Mouse (Mus musculus) lung, postnatal 25 days (tissue): ENCODE results near the gene Pgc.
A peak's percentile ranks its signal among the peaks of the same experiment; 100 is the strongest.

ENCODE experiments used
- DNase-seq: peaks from one replicate; pipeline ENCODE4 v3.0.0; 2022; ENCODE audit warnings: low spot score

The Pgc gene

DNA sequence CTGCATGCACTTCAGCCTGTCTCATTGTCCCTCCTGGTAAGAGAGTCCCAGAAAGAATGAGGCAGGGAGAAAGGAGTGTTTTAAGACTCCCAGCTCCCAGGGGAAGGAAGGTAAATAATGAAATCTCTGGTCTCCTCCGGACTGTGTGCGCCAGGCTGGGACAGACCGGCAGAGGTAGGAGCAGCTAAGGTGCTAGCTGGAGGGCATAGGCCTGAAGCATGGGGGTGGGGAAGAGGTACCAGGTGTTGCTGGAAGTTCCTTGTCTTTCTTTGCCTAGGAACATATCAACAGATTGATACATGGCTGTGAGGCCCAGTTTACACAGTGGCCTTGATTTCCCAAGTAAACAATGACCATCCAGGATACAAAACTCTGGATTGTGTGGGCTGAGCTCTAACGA lies 17.7 kb upstream of the Pgc start:
- DNase-seq: no peak

GRCm38 (mm10) chr17:47710036-47710435 lies 16.6 kb upstream of the Pgc start:
- DNase-seq: no peak

- no peak for DNase-seq
Measured at GRCm38 (mm10) chr17:47711883-47712282, 14.8 kb upstream of the Pgc start.

DNA sequence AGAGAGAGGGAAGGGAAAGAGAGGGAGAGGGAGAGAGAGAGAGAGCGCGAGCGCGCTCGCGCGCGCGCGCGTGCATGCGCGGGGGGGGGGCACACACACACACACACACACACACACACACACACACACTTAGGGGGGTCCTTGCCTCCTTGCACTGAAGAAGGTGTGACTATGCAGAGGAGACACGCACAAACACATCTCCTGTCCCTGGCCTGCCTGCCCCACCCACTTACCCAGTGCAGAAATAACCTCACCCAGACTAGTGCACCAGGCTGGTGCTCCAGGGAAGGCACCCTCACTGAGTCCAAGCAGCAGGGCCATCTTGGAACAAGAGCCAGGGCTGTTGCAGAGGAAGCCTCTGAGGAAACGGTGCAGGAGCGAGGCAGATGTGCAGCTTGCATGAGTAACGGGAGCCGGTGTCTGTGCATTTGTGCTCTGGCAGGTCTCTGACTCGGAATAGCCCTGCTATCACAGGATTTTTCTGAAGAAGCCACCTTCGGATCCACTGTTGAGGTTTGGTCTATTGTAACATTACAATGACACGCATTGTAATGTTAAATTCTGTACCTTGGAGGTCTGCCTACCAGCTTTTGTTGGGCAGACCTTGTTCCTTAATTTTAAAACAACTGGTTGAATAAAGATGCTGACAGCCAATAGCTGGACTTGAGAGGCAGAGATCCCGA lies 13.6 kb upstream of the Pgc start:
- no peak for DNase-seq

- DNase-seq: no peak
Measured at GRCm38 (mm10) chr17:47715037-47715436, 11.6 kb upstream of the Pgc start.

GRCm38 (mm10) chr17:47721183-47721582 lies 5.5 kb upstream of the Pgc start:
- DNase-seq: no peak

DNA sequence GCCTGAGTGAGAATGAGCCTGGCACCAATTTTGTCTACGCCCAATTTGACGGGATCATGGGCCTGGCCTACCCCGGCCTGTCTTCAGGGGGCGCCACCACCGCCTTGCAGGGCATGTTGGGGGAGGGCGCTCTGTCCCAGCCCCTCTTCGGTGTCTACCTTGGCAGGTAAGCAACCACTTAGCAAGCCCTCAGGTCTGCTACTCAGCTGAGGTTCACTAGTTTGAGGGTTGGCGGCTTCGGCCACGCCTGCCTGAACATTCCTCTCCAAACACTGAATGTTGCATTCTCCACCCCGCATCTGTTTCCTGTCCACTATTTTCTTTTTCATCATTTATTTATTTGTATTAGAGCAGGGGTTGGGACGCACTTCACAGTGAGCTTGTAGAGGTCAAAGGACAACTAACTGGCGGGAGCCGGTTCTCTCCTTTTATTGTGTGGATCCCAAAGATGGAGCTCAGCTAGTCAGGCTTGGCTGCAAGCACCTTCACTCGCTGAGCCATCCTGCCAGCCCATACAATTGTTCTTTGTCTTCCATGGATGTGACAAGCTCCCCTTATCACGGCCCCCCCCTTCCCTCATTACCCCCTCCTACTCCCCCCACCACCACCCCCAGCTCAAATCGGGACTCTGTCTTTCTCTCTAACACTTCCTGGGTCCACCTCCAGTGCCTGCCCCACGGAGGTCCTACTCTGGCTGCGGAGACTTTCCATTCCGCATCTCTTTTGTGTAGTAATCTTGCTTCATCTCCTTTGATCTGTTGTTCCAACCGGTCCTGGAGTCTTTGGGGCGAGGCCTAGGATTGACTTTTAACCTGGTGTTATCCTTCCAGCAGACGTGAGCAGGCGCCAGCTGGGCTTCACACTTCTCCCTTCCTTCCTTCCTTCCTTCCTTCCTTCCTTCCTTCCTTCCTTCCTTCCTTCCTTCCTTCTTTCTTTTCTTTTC lies 4.3 kb downstream of the Pgc start:
- DNase-seq: peak; percentile 28

- DNase-seq: no peak
Measured at GRCm38 (mm10) chr17:47735553-47736100, 9.0 kb downstream of the Pgc start.

DNA sequence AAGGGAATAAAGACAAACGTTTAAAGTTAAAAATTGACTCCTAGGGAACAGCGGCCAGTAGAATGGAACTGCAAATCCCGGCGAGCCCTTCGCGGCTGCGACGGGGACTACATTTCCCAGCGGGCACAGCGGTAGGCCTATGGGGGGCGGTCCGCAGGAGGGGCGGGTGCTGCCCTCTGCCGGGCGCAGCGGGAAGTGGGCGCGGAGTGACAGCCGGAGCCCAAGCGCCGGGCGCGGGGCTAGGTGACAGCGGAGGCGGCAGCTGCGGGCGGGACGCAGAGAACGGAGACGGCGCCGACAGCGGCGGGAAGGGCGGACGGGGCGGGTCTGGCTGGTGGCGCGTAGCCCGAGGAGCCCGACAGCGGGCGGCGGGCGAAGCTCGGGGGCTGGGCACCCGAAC lies 10.2 kb downstream of the Pgc start, which contains the start of gene Tfeb:
Tfeb (plus strand) TSS at position 175 of the 400 bp plus-strand sequence.
- peak; percentile 97 for DNase-seq

GRCm38 (mm10) chr17:47737271-47738065 lies 10.8 kb downstream of the Pgc start:
- DNase-seq: peak; percentile 93

DNA sequence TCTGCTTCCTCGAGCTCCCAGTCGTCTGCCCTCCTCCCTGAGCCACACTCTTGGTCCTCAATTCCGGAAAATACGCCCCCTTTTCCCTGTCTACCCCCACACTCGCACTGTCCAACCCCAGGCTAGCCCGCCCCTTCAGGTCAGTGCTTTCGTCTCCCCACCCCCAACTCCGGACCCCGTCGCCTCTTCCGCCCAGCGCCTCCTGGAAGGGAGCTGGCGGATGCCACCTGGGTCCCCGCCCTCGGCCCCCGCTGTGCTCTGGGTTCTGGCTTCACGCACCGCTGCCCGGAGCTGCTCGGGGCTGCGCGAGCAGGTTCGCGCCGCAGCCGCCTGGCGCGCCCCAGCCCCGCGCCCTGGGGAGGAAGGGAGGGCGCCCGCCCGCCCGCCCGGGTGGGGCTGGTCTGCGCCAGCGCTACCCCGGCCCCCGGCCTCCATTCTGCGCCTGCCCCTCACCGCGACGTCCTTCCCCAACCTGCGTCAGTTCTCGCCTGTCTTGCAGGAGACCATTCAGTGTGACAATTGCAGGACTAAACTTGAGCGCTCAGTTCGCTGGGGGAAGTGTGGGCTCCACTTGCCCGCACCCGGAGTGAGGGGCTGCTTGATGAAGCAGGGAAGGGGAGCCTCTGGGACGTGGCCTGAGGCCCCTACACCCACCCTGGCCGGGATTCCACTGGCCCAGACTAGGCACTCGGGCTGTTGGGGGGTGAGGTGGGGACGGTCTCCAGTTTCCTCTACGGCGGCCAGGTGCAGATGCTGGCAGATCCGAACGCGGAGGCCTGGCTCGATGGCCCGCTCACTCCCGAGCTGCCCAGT lies 11.6 kb downstream of the Pgc start:
- DNase-seq: peak; percentile 66

GRCm38 (mm10) chr17:47738879-47739798 lies 12.5 kb downstream of the Pgc start:
- peak; percentile 47 for DNase-seq

DNA sequence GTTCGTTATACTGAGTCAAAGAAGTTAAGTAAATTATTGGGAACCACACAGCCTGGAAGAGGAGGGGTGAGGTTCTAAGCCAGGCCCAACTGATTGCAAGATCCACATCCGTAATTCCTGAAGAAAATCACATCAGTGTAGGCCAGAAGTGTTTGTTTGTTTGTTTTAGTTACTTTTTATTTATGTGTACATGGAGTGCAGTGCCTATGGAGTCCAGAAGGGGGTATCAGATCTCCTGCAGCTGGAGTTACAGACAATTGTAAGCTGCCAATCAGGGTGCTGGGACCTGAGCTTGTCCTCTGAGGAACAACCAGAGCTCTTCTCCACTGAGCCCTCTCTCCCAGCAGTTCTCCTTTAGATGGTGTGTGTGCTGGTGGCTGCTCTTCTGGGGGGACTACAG lies 13.5 kb downstream of the Pgc start:
- no peak for DNase-seq

DNA sequence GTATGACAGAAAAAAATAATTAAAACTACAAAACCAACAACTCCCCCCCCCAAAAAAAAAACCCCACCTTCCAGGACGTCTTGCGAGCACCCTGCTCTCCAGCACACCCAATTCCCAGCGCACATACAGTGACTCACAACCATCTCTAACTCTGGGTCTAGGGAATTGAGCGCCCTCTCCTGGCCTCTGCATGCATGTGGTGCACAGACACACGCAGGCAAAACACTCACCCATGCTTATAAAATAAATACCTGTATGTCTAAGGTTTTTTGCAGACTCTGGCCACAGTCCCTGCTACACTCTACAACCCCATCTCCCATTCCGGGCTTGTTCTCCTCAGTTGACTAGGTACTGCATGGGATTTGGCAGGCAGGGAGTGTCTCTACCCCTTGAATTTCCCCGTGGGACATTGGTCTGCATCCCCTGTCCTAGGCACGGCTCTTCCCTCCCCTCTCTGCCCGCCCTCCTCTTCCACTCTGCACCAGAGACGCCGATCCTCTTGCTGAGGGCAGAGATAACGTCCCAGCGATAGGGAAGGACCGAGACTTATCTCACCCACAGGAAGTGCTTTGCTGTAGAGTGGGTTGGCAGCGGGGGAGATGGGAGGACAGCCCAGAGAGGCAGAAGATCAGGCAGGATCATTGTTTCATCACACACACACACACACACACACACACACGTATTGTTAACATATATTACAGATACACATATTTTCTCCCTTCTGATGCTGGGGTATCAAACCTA lies 16.5 kb downstream of the Pgc start:
- DNase-seq: no peak

DNA sequence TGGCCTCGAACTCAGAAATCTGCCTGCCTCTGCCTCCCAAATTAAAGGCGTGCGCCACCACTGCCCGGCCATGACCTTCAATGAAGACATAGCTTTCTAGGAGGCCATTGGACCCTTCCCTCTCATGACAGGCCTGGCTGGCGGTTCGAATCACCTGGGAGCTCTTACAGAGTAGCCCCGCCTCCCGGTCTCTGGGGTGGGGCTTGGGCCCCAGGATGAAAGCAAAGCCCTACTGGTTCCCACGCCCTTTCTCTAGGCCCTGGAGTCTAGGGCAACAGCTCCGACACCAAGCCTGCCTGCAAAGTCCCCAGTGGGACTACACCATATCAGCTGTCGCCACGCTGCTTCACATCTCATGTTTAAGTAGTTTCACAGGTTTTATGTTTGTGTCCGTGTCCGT lies 17.4 kb downstream of the Pgc start:
- DNase-seq: no peak

DNA sequence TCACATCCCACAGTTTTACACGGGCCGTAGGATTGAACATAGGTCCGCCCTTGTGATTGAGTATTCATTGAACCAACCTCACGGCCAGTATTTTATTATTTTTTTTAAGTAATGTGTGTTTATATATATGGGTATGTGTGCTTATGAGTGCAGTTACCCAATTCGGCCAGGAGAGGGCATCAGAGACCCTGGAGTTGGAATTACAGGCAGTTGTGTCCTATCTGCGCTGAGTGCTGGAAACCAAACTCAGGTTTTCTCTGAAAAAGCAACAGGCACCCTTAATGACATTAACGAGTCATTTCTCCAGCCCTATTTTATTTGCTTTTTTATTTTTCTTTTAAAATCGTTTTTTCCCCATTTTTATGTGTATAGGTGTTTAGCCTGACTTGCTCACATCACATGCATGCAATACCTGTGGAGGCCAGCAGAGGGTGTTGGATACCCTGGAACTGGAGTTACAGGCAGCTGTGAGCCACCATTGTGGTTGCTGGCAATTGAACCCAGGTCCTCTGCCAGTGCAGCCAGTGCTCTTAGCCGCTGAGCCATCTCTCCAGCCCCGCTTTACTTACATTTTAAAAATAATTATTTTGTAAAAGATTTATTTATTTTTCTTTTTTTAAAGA lies 18.2 kb downstream of the Pgc start:
- DNase-seq: no peak

DNA sequence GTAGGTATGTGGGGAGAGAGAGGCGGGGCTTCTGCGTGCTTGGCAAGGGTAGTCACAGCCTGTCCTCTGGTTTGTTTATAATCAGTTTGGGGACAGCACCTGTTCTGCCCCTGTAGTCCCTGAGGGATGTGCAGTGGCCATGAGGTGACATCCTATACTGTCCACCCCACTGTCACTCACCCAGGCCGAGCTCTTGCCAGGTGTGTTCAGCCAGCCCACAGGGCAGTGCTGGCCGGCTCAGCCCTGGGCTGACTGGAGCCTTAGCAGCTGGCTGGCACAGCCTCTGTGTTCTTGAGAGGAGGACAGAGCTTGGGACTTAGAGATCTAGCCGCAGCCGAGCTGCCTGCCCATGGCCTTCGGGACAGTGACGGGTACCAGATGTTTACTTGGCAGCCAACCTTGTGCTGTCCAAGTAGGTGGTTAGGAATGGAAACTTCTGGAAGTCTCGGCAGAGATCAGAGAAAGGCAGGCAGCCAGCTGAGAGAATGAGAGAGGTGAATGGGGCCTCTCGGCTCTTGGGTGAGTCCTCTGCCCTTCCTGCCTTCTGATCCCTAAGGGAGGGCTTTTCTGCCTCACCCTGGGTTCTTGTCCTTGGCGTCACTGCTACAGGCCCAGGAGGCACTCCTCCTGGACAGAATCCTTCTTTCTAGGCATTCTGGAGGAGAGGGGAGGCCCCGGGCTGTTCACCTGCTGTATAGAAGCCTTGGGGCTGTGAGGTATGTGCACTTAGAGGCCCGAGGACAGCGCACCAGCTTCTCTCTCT lies 22.3 kb downstream of the Pgc start:
- peak; percentile 63 for DNase-seq

DNA sequence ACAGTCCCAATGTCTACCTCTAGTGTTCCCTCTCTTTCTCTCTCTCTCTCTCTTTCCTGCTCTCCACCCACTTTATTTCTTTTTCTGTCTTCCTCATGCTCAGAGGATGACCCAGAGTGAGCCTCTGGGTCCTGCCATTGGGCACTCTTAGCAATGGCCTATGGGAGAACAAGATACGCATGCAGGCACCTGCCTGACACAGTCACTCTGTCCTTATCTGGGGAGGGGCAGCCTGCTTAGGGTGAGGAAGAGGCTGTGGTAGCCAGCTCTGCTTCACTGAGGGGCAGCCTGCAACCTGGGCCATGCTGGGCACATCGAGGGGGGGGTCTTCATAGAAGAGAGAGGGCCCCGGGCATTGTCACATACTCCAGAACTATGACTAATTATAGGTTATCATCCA lies 23.0 kb downstream of the Pgc start:
- no peak for DNase-seq
